Mouse (Mus musculus): ENCODE measurements at regions not wholly inside any gene's neighbourhood (a gene's known extent, or its start where the extent isn't known, plus 50 kb on each side); places are given as distances from the start of the nearest gene placed in this dataset.

DNA sequence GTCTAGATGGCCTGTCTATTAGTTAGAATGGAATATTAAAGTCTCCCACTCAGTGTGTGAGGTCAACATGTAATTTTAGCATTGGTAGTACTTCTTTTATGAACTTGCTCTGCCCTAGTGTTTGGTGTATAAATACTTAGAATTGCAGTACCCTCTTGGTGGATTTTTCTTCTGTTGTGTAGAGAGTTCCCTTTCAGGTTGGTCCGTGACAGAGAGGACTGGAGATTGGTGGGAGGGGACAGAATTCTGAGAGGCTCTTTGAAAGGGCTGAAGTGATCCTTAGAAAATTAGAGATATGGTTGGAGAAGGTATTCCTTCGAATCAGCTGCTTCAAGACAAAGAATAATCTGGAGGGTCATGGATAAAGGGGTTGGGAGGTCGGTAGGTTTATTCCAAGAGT is 230.3 kb upstream of the 4930583I09Rik start:
- ATAC-seq (ENCODE audit: low FRiP score, low TSS enrichment) = no peak
- 73% methylated on average over 3 of the region's 3 CpGs for WGBS

DNA sequence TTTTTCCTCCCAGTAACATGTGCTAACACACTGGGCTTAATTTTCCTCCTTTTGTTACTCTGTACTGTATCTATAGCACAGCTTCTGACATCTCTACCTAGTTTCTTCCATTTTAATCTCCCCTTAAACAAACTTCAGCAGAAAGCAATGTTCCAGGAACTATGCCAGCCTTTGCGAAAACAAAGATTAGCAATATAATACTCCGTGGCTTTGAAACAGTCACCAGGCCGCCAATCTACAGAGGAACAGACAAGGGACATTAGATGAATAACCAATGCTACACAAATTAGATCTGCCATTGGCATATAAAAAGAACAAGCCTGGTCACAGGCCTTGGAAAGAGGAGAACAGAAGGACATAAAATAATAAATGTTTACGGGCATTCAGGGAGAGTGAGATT is 220.2 kb upstream of the 4930583I09Rik start:
- Histone ChIP-seq H3K9ac (replicated peaks; ENCODE audit: low read length) (no peak overlapping the region), H3K27me3 (ENCODE audit: insufficient read depth, low read length) (no peaks in the 10 kb centered on the region), H3K4me2 (replicated peaks; ENCODE audit: low read depth, low read length) (no peak overlapping the region), H3K27ac (ENCODE audit: low read length) (no peak overlapping the region), H3K36me3 (ENCODE audit: insufficient read depth, low read length) (no peaks in the 10 kb centered on the region), H3K9me3 (ENCODE audit: low read length) (no peaks in the 10 kb centered on the region), H3K4me1 (ENCODE audit: insufficient read depth, low read length) (no peaks in the 10 kb centered on the region), H3K4me3 (ENCODE audit: low read length) (no peak overlapping the region)
- no peak for ATAC-seq (ENCODE audit: low FRiP score, low TSS enrichment)
- 75% methylated on average over 4 of the region's 4 CpGs for WGBS

More for the DNA sequence above, 230.3 kb upstream of the 4930583I09Rik start:
- H3K4me1 ChIP-seq (ENCODE audit: insufficient read depth, low read length) = no peaks in the 10 kb centered on the region
- no peaks in the 10 kb centered on the region for H3K27me3 ChIP-seq (ENCODE audit: insufficient read depth, low read length)
- no peak overlapping the region for H3K4me3 ChIP-seq (ENCODE audit: low read length)
- no peak overlapping the region for H3K27ac ChIP-seq (ENCODE audit: low read length)
- H3K4me2 ChIP-seq (replicated peaks; ENCODE audit: low read depth, low read length) = no peak overlapping the region
- H3K9me3 ChIP-seq (ENCODE audit: low read length) = no peaks in the 10 kb centered on the region
- H3K9ac ChIP-seq (replicated peaks; ENCODE audit: low read length) = no peak overlapping the region
- H3K36me3 ChIP-seq (ENCODE audit: insufficient read depth, low read length) = no peaks in the 10 kb centered on the region

DNA sequence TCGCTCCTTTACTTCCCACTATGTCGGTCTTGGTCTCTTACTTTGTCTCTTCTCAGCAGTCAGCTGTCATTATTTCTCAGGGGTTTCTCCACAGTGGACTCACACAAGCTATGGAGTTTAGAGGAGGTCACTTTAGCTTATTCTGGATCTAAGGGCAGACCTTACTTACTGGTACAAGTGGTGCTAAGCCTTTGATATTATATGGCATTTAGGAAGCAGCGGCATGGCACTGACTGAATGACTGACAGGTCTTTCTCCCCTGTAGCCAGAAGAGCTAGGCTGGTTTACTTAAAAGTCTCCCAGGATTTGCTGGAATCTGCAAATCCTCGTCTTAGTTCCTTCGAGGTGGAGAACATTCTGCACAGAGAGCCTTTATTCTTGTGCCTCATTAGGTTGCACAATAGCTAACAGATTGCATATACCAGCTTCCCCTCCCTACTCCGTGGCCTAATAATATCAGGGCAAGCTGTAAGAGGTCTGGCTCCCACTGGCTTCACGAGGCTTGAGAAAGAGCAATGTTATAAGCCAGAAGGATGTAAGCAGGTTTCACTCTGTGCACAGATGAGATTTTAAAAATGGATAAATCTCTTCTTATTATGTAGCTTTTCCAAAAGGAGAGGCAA is 214.1 kb upstream of the 4930583I09Rik start:
- H3K4me3 ChIP-seq (ENCODE audit: low read length) = no peak overlapping the region
- no peaks in the 10 kb centered on the region for H3K4me1 ChIP-seq (ENCODE audit: insufficient read depth, low read length)
- no peak overlapping the region for H3K27ac ChIP-seq (ENCODE audit: low read length)
- H3K27me3 ChIP-seq (ENCODE audit: insufficient read depth, low read length) = no peaks in the 10 kb centered on the region
- no peak for ATAC-seq (ENCODE audit: low FRiP score, low TSS enrichment)
- 73% methylated on average over 7 of the region's 7 CpGs for WGBS
- H3K9me3 ChIP-seq (ENCODE audit: low read length) = no peaks in the 10 kb centered on the region
- H3K9ac ChIP-seq (replicated peaks; ENCODE audit: low read length) = no peak overlapping the region
- no peak overlapping the region for H3K4me2 ChIP-seq (replicated peaks; ENCODE audit: low read depth, low read length)
- H3K36me3 ChIP-seq (ENCODE audit: insufficient read depth, low read length) = no peaks in the 10 kb centered on the region

DNA sequence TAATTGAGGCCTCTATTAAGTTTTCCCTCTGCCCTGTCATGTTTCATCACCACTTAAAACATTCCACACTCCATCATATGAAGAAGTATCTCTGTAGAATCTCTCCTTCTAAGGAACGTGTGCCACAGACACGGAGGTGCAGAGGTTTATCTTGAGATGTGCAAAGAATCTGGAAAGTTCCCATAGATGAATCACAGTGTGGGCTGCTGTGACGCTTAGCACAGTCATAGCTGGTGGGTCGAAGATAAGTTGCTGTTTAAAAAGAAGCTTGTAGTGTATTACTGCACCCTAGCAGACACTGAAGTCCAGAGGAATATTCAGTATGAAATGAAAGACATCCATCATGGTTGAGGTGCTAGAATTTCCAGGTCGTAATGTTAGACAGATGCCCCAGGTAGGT is 179.9 kb upstream of the 4930583I09Rik start:
- H3K27me3 ChIP-seq (ENCODE audit: insufficient read depth, low read length) = no peaks in the 10 kb centered on the region
- no peak overlapping the region for H3K27ac ChIP-seq (ENCODE audit: low read length)
- no peaks in the 10 kb centered on the region for H3K9me3 ChIP-seq (ENCODE audit: low read length)
- 86% methylated on average over 5 of the region's 5 CpGs for WGBS
- H3K9ac ChIP-seq (replicated peaks; ENCODE audit: low read length) = no peak overlapping the region
- H3K4me1 ChIP-seq (ENCODE audit: insufficient read depth, low read length) = no peaks in the 10 kb centered on the region
- no peak for ATAC-seq (ENCODE audit: low FRiP score, low TSS enrichment)
- H3K4me3 ChIP-seq (ENCODE audit: low read length) = no peak overlapping the region
- no peaks in the 10 kb centered on the region for H3K36me3 ChIP-seq (ENCODE audit: insufficient read depth, low read length)
- no peak overlapping the region for H3K4me2 ChIP-seq (replicated peaks; ENCODE audit: low read depth, low read length)

DNA sequence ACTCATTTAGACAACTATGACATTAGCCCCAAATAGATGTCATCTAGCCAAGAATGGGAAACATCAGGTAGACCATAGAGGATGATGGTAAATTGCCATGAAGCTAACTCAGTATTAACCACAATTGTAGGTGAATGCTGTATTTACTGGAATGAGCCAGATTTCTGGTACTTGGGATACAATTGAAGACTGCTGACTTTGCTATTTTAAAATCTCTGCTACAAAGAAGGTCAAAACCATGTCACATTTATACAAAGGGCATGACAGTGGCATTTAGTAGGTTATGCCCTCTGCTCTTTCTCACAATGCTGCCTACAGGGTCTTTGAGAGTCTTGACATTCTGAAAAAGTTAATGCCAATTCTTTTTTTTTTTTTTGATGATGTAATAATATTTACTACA is 178.8 kb upstream of the 4930583I09Rik start:
- no peaks in the 10 kb centered on the region for H3K36me3 ChIP-seq (ENCODE audit: insufficient read depth, low read length)
- no peak for ATAC-seq (ENCODE audit: low FRiP score, low TSS enrichment)
- no peaks in the 10 kb centered on the region for H3K9me3 ChIP-seq (ENCODE audit: low read length)
- no peak overlapping the region for H3K27ac ChIP-seq (ENCODE audit: low read length)
- no peak overlapping the region for H3K4me3 ChIP-seq (ENCODE audit: low read length)
- no peak overlapping the region for H3K4me2 ChIP-seq (replicated peaks; ENCODE audit: low read depth, low read length)
- H3K27me3 ChIP-seq (ENCODE audit: insufficient read depth, low read length) = no peaks in the 10 kb centered on the region
- H3K4me1 ChIP-seq (ENCODE audit: insufficient read depth, low read length) = no peaks in the 10 kb centered on the region
- H3K9ac ChIP-seq (replicated peaks; ENCODE audit: low read length) = no peak overlapping the region

DNA sequence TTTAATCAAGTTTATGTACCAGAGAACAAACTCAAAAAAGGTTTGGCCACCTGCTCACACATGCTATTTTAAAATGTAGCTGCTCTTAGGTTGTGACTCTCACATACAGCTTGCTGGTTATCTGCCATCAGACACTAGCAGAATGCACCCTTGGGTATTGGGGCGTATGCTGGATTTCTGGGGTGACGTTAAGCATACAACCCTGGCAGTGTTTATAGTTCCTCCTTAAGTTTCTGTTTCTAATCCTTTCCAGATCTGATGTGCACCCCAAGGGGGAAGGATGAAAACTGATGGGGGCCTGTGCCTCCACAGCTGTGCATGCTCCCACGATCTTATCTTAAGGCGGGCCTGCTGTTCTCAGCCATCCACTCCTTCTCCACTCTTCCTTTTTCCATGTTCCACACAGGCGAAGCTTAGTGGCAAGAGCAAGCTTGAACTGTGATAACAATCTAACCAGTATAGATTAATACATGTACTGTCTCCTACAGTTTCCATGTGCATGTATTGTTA is 164.8 kb upstream of the 4930583I09Rik start:
- H3K4me3 ChIP-seq (ENCODE audit: low read length) = no peak overlapping the region
- H3K36me3 ChIP-seq (ENCODE audit: insufficient read depth, low read length) = no peaks in the 10 kb centered on the region
- no peak overlapping the region for H3K4me2 ChIP-seq (replicated peaks; ENCODE audit: low read depth, low read length)
- H3K27ac ChIP-seq (ENCODE audit: low read length) = no peak overlapping the region
- ATAC-seq (ENCODE audit: low FRiP score, low TSS enrichment) = no peak
- H3K9ac ChIP-seq (replicated peaks; ENCODE audit: low read length) = no peak overlapping the region
- WGBS = 69% methylated on average over 5 of the region's 5 CpGs
- no peaks in the 10 kb centered on the region for H3K27me3 ChIP-seq (ENCODE audit: insufficient read depth, low read length)
- no peaks in the 10 kb centered on the region for H3K9me3 ChIP-seq (ENCODE audit: low read length)
- no peaks in the 10 kb centered on the region for H3K4me1 ChIP-seq (ENCODE audit: insufficient read depth, low read length)

DNA sequence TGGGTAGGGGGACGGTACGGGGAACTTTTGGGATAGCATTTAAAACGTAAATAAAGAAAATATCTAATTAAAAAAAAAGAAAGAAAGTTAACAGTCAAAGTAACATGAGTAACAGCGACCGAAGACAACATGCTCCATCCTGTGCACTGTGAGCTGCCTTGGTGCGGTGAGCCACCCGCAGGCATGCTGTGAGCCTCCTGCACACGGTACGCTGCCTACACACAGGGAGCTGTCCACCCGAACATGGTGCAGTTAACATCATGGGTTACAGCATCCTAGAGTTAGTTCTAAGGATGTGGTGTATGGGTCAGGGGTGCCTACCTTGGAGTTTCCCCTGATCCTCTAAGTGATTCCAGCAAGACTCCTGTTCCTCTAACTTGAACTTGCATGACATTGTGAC is 158.6 kb upstream of the 4930583I09Rik start:
- H3K27me3 ChIP-seq (ENCODE audit: insufficient read depth, low read length) = no peaks in the 10 kb centered on the region
- H3K4me1 ChIP-seq (ENCODE audit: insufficient read depth, low read length) = no peaks in the 10 kb centered on the region
- H3K4me2 ChIP-seq (replicated peaks; ENCODE audit: low read depth, low read length) = no peak overlapping the region
- 0 out of 2 replicates have a peak, but pooled peaks cover 2% of the 10 kb centered on the region for H3K9me3 ChIP-seq (ENCODE audit: low read length)
- WGBS = 81% methylated on average over 10 of the region's 10 CpGs
- ATAC-seq (ENCODE audit: low FRiP score, low TSS enrichment) = no peak
- no peak overlapping the region for H3K4me3 ChIP-seq (ENCODE audit: low read length)
- no peak overlapping the region for H3K27ac ChIP-seq (ENCODE audit: low read length)
- no peak overlapping the region for H3K9ac ChIP-seq (replicated peaks; ENCODE audit: low read length)
- H3K36me3 ChIP-seq (ENCODE audit: insufficient read depth, low read length) = no peaks in the 10 kb centered on the region

DNA sequence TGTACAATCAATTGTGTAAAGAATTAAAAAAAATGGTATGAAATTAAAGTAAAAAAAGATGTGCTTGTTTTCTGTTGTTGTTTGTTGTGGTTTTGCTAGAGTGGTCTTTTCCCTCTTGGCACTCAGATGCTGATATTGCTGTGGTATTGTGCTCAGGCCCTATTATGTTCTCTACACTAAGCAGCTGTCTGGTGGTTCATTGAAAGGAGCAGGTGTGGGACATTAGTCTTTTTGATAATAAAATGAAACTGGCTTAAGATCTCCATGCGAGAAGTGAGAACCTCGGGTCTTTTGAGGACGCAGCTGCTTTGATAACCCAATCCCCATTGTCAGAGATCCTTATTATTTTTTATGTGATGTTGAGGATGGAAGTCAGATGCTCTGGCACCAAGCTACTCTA is 155.4 kb upstream of the 4930583I09Rik start:
- ATAC-seq (ENCODE audit: low FRiP score, low TSS enrichment) = no peak
- no peaks in the 10 kb centered on the region for H3K36me3 ChIP-seq (ENCODE audit: insufficient read depth, low read length)
- H3K9ac ChIP-seq (replicated peaks; ENCODE audit: low read length) = no peak overlapping the region
- 78% methylated on average over 3 of the region's 3 CpGs for WGBS
- H3K4me1 ChIP-seq (ENCODE audit: insufficient read depth, low read length) = no peaks in the 10 kb centered on the region
- no peak overlapping the region for H3K27ac ChIP-seq (ENCODE audit: low read length)
- no peak overlapping the region for H3K4me3 ChIP-seq (ENCODE audit: low read length)
- no peak overlapping the region for H3K4me2 ChIP-seq (replicated peaks; ENCODE audit: low read depth, low read length)
- H3K9me3 ChIP-seq (ENCODE audit: low read length) = 0 out of 2 replicates have a peak, but pooled peaks cover 2% of the 10 kb centered on the region
- no peaks in the 10 kb centered on the region for H3K27me3 ChIP-seq (ENCODE audit: insufficient read depth, low read length)

DNA sequence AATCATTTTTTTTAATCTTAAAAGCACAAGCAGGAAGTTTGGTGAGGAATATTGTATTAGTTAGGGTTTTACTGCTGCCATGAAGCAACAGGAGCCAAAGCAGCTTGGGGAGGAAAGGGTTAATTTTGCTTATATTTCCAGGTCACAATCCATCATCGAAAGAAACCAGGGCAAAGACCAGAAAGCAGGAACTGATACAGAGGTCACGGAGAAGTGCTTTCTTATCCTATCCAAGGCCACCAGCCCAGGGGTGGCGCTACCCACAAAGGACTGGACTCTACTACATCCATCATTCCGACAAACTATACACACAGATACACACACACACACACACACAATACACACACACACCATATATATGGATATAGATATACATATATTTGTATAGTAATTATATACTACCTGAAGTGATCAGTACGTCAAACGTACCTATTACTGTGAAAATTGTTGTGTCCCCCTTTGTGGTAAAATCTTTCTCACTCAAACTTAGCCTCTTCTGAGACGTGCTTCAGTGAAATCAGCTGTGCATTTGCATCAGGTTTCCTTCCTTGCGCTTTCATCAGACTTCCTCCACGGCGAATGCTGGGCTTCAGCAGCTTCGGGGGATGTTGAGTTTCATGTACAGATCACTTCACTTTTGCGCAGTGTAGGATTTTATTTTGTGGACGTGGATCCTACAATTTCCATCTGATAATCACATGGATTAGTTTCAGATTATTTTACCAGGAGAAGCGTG is 148.6 kb upstream of the 4930583I09Rik start:
- no peak for ATAC-seq (ENCODE audit: low FRiP score, low TSS enrichment)
- Histone ChIP-seq H3K4me3 (ENCODE audit: low read length) (no peak overlapping the region), H3K36me3 (ENCODE audit: insufficient read depth, low read length) (no peaks in the 10 kb centered on the region), H3K4me1 (ENCODE audit: insufficient read depth, low read length) (no peaks in the 10 kb centered on the region), H3K27me3 (ENCODE audit: insufficient read depth, low read length) (no peaks in the 10 kb centered on the region), H3K27ac (ENCODE audit: low read length) (no peak overlapping the region), H3K4me2 (replicated peaks; ENCODE audit: low read depth, low read length) (no peak overlapping the region), H3K9ac (replicated peaks; ENCODE audit: low read length) (no peak overlapping the region), H3K9me3 (ENCODE audit: low read length) (no peaks in the 10 kb centered on the region)
- 61% methylated on average over 14 of the region's 14 CpGs for WGBS

DNA sequence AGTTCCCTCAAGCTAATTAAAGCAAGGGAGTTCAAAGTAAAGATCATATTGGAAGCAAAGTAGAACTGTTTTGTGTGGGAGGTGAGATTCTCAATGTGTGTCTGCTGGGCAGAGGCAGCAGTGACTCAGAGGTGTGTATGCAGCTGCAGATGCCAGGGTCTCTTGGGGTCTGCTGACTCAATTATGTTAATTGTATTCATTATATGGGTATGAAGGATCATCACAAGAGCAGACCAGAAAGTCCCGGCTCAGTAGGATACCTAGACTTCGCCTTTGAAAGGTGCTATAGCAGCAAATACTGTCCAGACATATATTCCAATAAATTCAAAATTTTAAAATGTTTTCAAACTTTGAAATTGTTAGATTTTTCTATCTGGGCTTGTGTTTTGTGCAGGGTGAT is 147.6 kb upstream of the 4930583I09Rik start:
- Histone ChIP-seq H3K4me1 (ENCODE audit: insufficient read depth, low read length) (no peaks in the 10 kb centered on the region), H3K36me3 (ENCODE audit: insufficient read depth, low read length) (no peaks in the 10 kb centered on the region), H3K9ac (replicated peaks; ENCODE audit: low read length) (no peak overlapping the region), H3K4me2 (replicated peaks; ENCODE audit: low read depth, low read length) (no peak overlapping the region), H3K27ac (ENCODE audit: low read length) (no peak overlapping the region), H3K27me3 (ENCODE audit: insufficient read depth, low read length) (no peaks in the 10 kb centered on the region), H3K4me3 (ENCODE audit: low read length) (no peak overlapping the region), H3K9me3 (ENCODE audit: low read length) (no peaks in the 10 kb centered on the region)
- ATAC-seq (ENCODE audit: low FRiP score, low TSS enrichment) = no peak
- WGBS = 73% methylated on average over 2 of the region's 2 CpGs
